Mouse (Mus musculus) MEL (cell line): ENCODE results near the gene Gadd45a. TPM values are rescaled to one million over a fixed set of nuclear protein-coding genes. Genes with fewer than 3 reads are reported as not detected.

Source experiments
- DNase-seq: peaks from one replicate; pipeline ENCODE4 v3.0.0; 2011; ENCODE audit warnings: low read depth, low spot score
- H3K27ac ChIP-seq: 2 replicates; pipeline ENCODE4 v1.5.1; 2012; ENCODE audit warnings: low read depth, mild to moderate bottlenecking, control low read depth, low read length, moderate library complexity; ENCODE audit not compliant: control insufficient read depth
- H3K27me3 ChIP-seq, 2 experiments: fragments of 150-350 bp in 1 of 2; sonication (generic) in 1 of 2; 2 replicates each; pipeline ENCODE4 v1.6.1; 2012; ENCODE audit warnings: low read length in 2 of 2, mild to moderate bottlenecking in 2 of 2, improper control_type of control experiment in 1 of 2, moderate library complexity in 1 of 2; ENCODE audit not compliant: insufficient read depth in 2 of 2, control insufficient read depth in 1 of 2
- H3K36me3 ChIP-seq, 2 experiments: 2 replicates each; pipeline ENCODE4 v1.6.1; 2012 to 2014; ENCODE audit warnings: low read length in 2 of 2, improper control_type of control experiment in 1 of 2, inconsistent platforms in 1 of 2, mild to moderate bottlenecking in 1 of 2; ENCODE audit not compliant: insufficient read depth in 2 of 2, control insufficient read depth in 1 of 2
- H3K4me1 ChIP-seq, 2 experiments: fragments of 150-350 bp in 1 of 2; sonication (generic) in 1 of 2; 2 replicates each; pipeline ENCODE4 v1.6.1; 2012; ENCODE audit warnings: low read length in 2 of 2, improper control_type of control experiment in 1 of 2, mild to moderate bottlenecking in 1 of 2; ENCODE audit not compliant: insufficient read depth in 2 of 2, control insufficient read depth in 1 of 2
- H3K4me3 ChIP-seq, 2 experiments: fragments of 150-350 bp in 1 of 2; sonication (generic) in 1 of 2; 2 replicates each; pipeline ENCODE4 v1.5.1; 2012; ENCODE audit warnings: low read depth in 2 of 2, low read length in 2 of 2, mild to moderate bottlenecking in 2 of 2, moderate library complexity in 2 of 2, control low read depth in 1 of 2, improper control_type of control experiment in 1 of 2; ENCODE audit not compliant: control insufficient read depth in 1 of 2, insufficient read depth in 1 of 2
- H3K79me2 ChIP-seq: 2 replicates; pipeline ENCODE4 v1.6.1; 2012; ENCODE audit warnings: mild to moderate bottlenecking, low read length, moderate library complexity; ENCODE audit not compliant: control insufficient read depth, poor library complexity, insufficient read depth
- H3K9ac ChIP-seq: 2 replicates; pipeline ENCODE4 v1.6.1; 2012; ENCODE audit warnings: low read depth, mild to moderate bottlenecking, control low read depth, low read length, moderate library complexity; ENCODE audit not compliant: control insufficient read depth, poor library complexity, severe bottlenecking
- H3K9me3 ChIP-seq: fragments of 150-350 bp; sonication (generic); replicated peaks from 2 replicates; pipeline ENCODE4 v1.6.1; 2012; ENCODE audit warnings: mild to moderate bottlenecking, low read length, improper control_type of control experiment, moderate library complexity; ENCODE audit not compliant: insufficient read depth
- CHD2 ChIP-seq: IDR thresholded peaks from 2 replicates; pipeline ENCODE4 v1.6.1; 2011; ENCODE audit warnings: low read length, improper control_type of control experiment
- CTCF ChIP-seq, 3 experiments: IDR thresholded peaks in 2 of 3; conservative IDR thresholded peaks in 1 of 3; 2 replicates each; pipeline ENCODE4 v1.5.1; 2011 to 2012; ENCODE audit warnings: low read length in 3 of 3, low read depth in 2 of 3, mild to moderate bottlenecking in 2 of 3, improper control_type of control experiment in 1 of 3, inconsistent platforms in 1 of 3, mixed read lengths in 1 of 3, moderate library complexity in 1 of 3; ENCODE audit not compliant: control insufficient read depth in 1 of 3, insufficient read depth in 1 of 3, poor library complexity in 1 of 3, severe bottlenecking in 1 of 3
- EP300 ChIP-seq, 2 experiments: IDR thresholded peaks; 2 replicates each; pipeline ENCODE4 v1.6.1; 2011; ENCODE audit warnings: improper control_type of control experiment in 2 of 2, low read length in 2 of 2, low read depth in 1 of 2, mild to moderate bottlenecking in 1 of 2
- ETS1 ChIP-seq: IDR thresholded peaks from 2 replicates; pipeline ENCODE4 v1.6.1; 2012; ENCODE audit warnings: low read depth, mild to moderate bottlenecking, inconsistent platforms, low read length, improper control_type of control experiment, moderate library complexity
- GATA1 ChIP-seq: IDR thresholded peaks from 2 replicates; pipeline ENCODE4 v1.6.1; 2011; ENCODE audit warnings: low read depth, low read length, improper control_type of control experiment
- KAT2A ChIP-seq: conservative IDR thresholded peaks from 2 replicates; pipeline ENCODE4 v1.6.1; 2012; ENCODE audit warnings: low read depth, low read length, improper control_type of control experiment, inconsistent platforms
- MAX ChIP-seq: IDR thresholded peaks from 2 replicates; pipeline ENCODE4 v1.6.1; 2011; ENCODE audit warnings: low read length, improper control_type of control experiment
- MAZ ChIP-seq: IDR thresholded peaks from 2 replicates; pipeline ENCODE4 v1.6.1; 2012; ENCODE audit warnings: low read depth, mild to moderate bottlenecking, inconsistent platforms, low read length, improper control_type of control experiment
- MYB ChIP-seq: IDR thresholded peaks from 2 replicates; pipeline ENCODE4 v1.6.1; 2011; ENCODE audit warnings: mild to moderate bottlenecking, low read depth, low read length, improper control_type of control experiment
- MYC ChIP-seq: IDR thresholded peaks from 2 replicates; pipeline ENCODE4 v1.6.1; 2011; ENCODE audit warnings: low read depth, mild to moderate bottlenecking, low read length, improper control_type of control experiment, moderate library complexity
- NELFE ChIP-seq: IDR thresholded peaks from 2 replicates; pipeline ENCODE4 v1.6.1; 2011; ENCODE audit warnings: low read depth, low read length, improper control_type of control experiment
- POLR2A ChIP-seq, 2 experiments: IDR thresholded peaks; 2 replicates each; pipeline ENCODE4 v1.6.1; 2011 to 2012; ENCODE audit warnings: low read length in 2 of 2, mild to moderate bottlenecking in 2 of 2, control low read depth in 1 of 2, improper control_type of control experiment in 1 of 2, low read depth in 1 of 2, moderate library complexity in 1 of 2; ENCODE audit not compliant: control insufficient read depth in 1 of 2, insufficient read depth in 1 of 2, poor library complexity in 1 of 2
- RCOR1 ChIP-seq: IDR thresholded peaks from 2 replicates; pipeline ENCODE4 v1.6.1; 2012; ENCODE audit warnings: low read depth, mild to moderate bottlenecking, inconsistent platforms, low read length, improper control_type of control experiment
- SIN3A ChIP-seq: IDR thresholded peaks from 2 replicates; pipeline ENCODE4 v1.6.1; 2012; ENCODE audit warnings: low read length, improper control_type of control experiment, inconsistent platforms
- SMC3 ChIP-seq: IDR thresholded peaks from 2 replicates; pipeline ENCODE4 v1.6.1; 2011; ENCODE audit warnings: low read depth, low read length, improper control_type of control experiment
- TAL1 ChIP-seq: IDR thresholded peaks from 2 replicates; pipeline ENCODE4 v1.6.1; 2012; ENCODE audit warnings: mild to moderate bottlenecking, inconsistent platforms, low read length, moderate library complexity, mixed read lengths
- TBP ChIP-seq: IDR thresholded peaks from 2 replicates; pipeline ENCODE4 v1.8.0; 2011; ENCODE audit warnings: low read depth, low read length, improper control_type of control experiment
- TCF12 ChIP-seq: IDR thresholded peaks from 2 replicates; pipeline ENCODE4 v1.6.1; 2014; ENCODE audit warnings: low read depth, mild to moderate bottlenecking, inconsistent platforms, low read length, improper control_type of control experiment, moderate library complexity
- USF1 ChIP-seq: IDR thresholded peaks from 2 replicates; pipeline ENCODE4 v1.6.1; 2014; ENCODE audit warnings: low read depth, mild to moderate bottlenecking, inconsistent platforms, low read length, improper control_type of control experiment, moderate library complexity
- polyA plus RNA-seq, 2 experiments: library from polyadenylated mRNA; stranded (reverse) in 1 of 2; unstranded in 1 of 2; fragments of >175 nt in 1 of 2; fragments of >200 nt in 1 of 2; gene quantifications; 2 replicates each; pipeline versions ENCODE4 v1.2.1 to v1.2.4; 2012; ENCODE audit warnings: low replicate concordance in 2 of 2, low read depth in 1 of 2; ENCODE audit not compliant: insufficient read length in 2 of 2, insufficient read depth in 1 of 2, missing spikeins in 1 of 2
- total RNA-seq: library from RNA; depleted of rRNA; stranded (reverse); fragments of 300-350 nt; gene quantifications from 2 replicates; pipeline ENCODE4 v1.2.3, GENCODE M21; 2012

Gene Gadd45a
- total and polyA plus RNA-seq, 3 experiments, result 18.1 to 37.4 TPM; not detected in 1

DNA sequence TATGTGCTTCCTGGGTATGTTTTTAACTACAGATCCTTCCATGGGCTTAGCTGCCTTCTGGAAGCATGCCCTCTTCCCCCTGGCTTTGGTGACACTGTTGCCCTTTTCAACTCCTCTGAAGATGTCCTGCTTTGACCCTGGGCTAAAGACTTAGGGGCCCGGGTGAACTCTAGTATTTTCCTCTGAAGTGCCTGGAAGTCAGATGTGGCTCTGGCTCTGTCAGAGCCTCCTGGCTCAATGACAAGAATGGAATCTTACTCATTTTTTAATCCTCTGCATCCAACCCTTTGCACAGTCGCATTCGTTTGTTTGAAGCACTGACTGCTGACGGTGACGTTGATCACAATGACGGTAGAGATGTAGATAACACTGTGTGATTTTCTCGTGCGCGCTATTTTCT is 45.0 kb downstream of the Gadd45a start:
- Histone ChIP-seq H3K27ac (no peak overlapping the region), H3K27me3 (no peaks in the 10 kb centered on the region), H3K4me1 (peaks cover 17 to 21% of the 10 kb centered on the region in 2 experiments), H3K36me3 (peaks cover 0 to 31% of the 10 kb centered on the region in 2 experiments; a peak in 2 of 4 replicates), H3K9ac (no peak overlapping the region), H3K4me3 (no peak overlapping the region), H3K79me2 (peaks cover 2% of the 10 kb centered on the region; the same call in 1 of the 2 replicates), H3K9me3 (no peaks in the 10 kb centered on the region)
- no peak for TF ChIP-seq USF1
- DNase-seq, result no peak

DNA sequence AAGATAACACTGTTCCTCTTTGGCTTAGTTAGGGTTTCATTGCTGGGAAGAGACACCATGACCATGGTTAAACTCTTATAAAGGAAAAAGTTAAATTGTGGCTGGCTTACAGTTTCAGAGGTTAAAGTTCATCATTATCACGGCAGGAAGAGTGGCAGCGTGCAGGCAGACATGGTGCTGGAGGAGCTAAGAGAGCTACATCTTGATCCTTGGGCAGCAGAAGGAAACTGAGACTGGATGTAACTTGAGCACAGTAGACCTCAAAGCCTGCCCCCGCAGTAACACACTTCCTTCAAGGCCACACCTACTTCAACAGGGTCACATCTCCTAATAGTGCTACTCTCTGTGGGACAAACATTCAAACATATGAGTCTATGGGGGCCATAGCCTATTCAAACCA is 47.7 kb downstream of the Gadd45a start:
- peak overlapping the region; percentile 51 for H3K9ac ChIP-seq
- DNase-seq, result peak; percentile 87
- H3K27ac ChIP-seq, result peak overlapping the region; percentile 99
- H3K4me1 ChIP-seq, result peaks cover 19 to 21% of the 10 kb centered on the region in 2 experiments
- no peaks in the 10 kb centered on the region for H3K27me3 ChIP-seq
- H3K4me3 ChIP-seq, result peak overlapping the region; percentile 6 to 26; a peak in 3 of 4 replicates
- peaks cover 0 to 34% of the 10 kb centered on the region in 2 experiments; a peak in 2 of 4 replicates for H3K36me3 ChIP-seq
- H3K9me3 ChIP-seq, result no peaks in the 10 kb centered on the region
- no peak for TF ChIP-seq CHD2
- no peak for TF ChIP-seq MYC
- peak in 1 of 2 experiments; percentile 61; a peak in 1 of 4 replicates for TF ChIP-seq POLR2A (IDR thresholded peaks at IDR 0.05; ENCODE audit: control insufficient read depth in 1 of 2, insufficient read depth in 1 of 2, low read depth in 1 of 2, low read length in 2 of 2, poor library complexity in 1 of 2)
- TF ChIP-seq EP300 (IDR thresholded peaks at IDR 0.05; ENCODE audit: low read depth in 1 of 2, low read length in 2 of 2), result peak in 1 of 2 experiments; percentile 0; a peak in 1 of 4 replicates
- peak; percentile 21; the same call in 1 of the 2 replicates for TF ChIP-seq MAX
- TF ChIP-seq TCF12, result peak; percentile 50; the same call in 1 of the 2 replicates
- TF ChIP-seq TBP, result peak; percentile 39; the same call in 1 of the 2 replicates
- TF ChIP-seq MAZ, result 0 out of 2 replicates have a peak, but pooled peaks have one; percentile 5
- TF ChIP-seq NELFE, result peak; percentile 46; the same call in 1 of the 2 replicates
- TF ChIP-seq SIN3A, result peak; percentile 9; the same call in 1 of the 2 replicates
- TF ChIP-seq CTCF (IDR thresholded peaks at IDR 0.05 in 2 of 3, conservative IDR thresholded peaks at IDR 0.05 in 1 of 3; ENCODE audit: control insufficient read depth in 1 of 3, insufficient read depth in 1 of 3, low read depth in 2 of 3, low read length in 3 of 3, poor library complexity in 1 of 3, severe bottlenecking in 1 of 3), result no peak
- peaks cover 2% of the 10 kb centered on the region; the same call in 1 of the 2 replicates for H3K79me2 ChIP-seq

DNA sequence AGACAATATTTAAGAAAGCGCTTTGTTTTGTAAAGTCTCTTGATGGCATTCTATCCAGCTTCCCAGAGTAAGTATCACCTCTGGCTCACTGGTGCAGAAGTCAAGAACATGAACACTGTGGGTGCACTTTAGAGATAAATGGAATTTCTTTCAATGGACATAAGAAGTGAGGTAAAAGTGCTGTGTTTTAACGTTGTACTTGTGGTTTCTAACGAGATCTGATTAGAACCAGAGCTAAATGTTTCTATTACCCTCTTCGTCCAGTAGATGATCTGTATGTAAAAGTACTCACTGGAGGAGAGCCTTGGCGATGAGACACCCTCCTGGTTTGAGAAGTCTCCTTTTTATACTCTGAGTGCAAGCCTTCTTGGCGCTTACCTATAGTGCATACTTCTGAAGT is 48.2 kb downstream of the Gadd45a start:
- Histone ChIP-seq H3K27ac (peak overlapping the region; percentile 99), H3K4me3 (peak overlapping the region; percentile 26), H3K9me3 (no peaks in the 10 kb centered on the region), H3K4me1 (peaks cover 19 to 21% of the 10 kb centered on the region in 2 experiments), H3K79me2 (peaks cover 2% of the 10 kb centered on the region; the same call in 1 of the 2 replicates), H3K9ac (peak overlapping the region; percentile 51), H3K27me3 (no peaks in the 10 kb centered on the region), H3K36me3 (peaks cover 0 to 35% of the 10 kb centered on the region in 2 experiments; a peak in 2 of 4 replicates)
- TF ChIP-seq MAZ, result no peak
- TF ChIP-seq KAT2A, result no peak
- TF ChIP-seq TCF12, result peak; percentile 68
- TF ChIP-seq RCOR1, result peak; percentile 53; the same call in 1 of the 2 replicates
- no peak for TF ChIP-seq CTCF (IDR thresholded peaks at IDR 0.05 in 2 of 3, conservative IDR thresholded peaks at IDR 0.05 in 1 of 3; ENCODE audit: control insufficient read depth in 1 of 3, insufficient read depth in 1 of 3, low read depth in 2 of 3, low read length in 3 of 3, poor library complexity in 1 of 3, severe bottlenecking in 1 of 3)
- peak; percentile 81 to 93 for TF ChIP-seq EP300 (IDR thresholded peaks at IDR 0.05; ENCODE audit: low read depth in 1 of 2, low read length in 2 of 2)
- peak; percentile 72; the same call in 1 of the 2 replicates for TF ChIP-seq ETS1
- TF ChIP-seq MYB, result peak; percentile 91
- peak; percentile 48 for TF ChIP-seq TAL1
- TF ChIP-seq NELFE, result peak; percentile 13; the same call in 1 of the 2 replicates
- 0 out of 2 replicates have a peak, but pooled peaks have one; percentile 6 for TF ChIP-seq SMC3
- no peak for TF ChIP-seq TBP
- TF ChIP-seq GATA1, result peak; percentile 79
- TF ChIP-seq SIN3A, result peak; percentile 51; the same call in 1 of the 2 replicates
- peak; percentile 83 for DNase-seq
